Mouse (Mus musculus): ENCODE measurements around the gene Gid8.

DNA sequence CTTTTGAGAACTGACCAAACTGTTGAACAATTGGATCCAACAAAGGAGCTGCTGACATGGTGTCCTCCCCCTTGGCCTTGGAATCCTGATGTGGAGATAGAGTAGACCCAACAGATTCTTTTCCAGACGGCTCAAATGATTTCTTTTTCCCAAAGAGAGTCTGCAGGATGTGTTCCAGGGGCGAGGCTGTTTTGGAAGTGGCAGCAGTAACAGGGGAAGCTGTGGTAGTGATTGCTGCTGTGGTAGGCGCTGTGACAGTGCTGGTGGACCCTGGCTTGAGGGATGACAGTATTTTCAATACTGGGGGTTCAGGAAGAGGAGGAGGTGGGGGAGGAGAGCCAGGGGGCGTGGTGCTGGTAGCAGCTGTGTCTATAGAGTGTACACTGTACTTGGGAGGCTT lies 47.9 kb upstream of the Gid8 start:
- TF ChIP-seq CTCF (IDR thresholded peaks at IDR 0.05; ENCODE audit: extremely low read depth, insufficient read depth, insufficient read length, insufficient replicate concordance) (no peak), POLR2A (IDR thresholded peaks at IDR 0.05; ENCODE audit: low read depth, low read length) (no peak)
